Mouse (Mus musculus) brown adipose tissue, adult 24 weeks (tissue): ENCODE results near the gene Cdhr2. TPM values are rescaled to one million over a fixed set of nuclear protein-coding genes. Genes with fewer than 3 reads are reported as not detected.

Experiments used
- H3K27ac ChIP-seq: fragments of 200-500 bp; replicated peaks from 2 replicates; pipeline ENCODE4 v1.5.1; 2012; ENCODE audit warnings: low read depth, mild to moderate bottlenecking, low read length
- H3K4me1 ChIP-seq: fragments of 200-500 bp; 2 replicates; pipeline ENCODE4 v1.6.1; 2012; ENCODE audit warnings: low read length, mixed read lengths; ENCODE audit not compliant: control insufficient read depth, insufficient read depth, insufficient read length
- H3K4me3 ChIP-seq: fragments of 200-500 bp; 2 replicates; pipeline ENCODE4 v1.5.1; 2012; ENCODE audit warnings: low read depth, mild to moderate bottlenecking, low read length, moderate library complexity; ENCODE audit not compliant: insufficient read depth
- polyA plus RNA-seq: library from polyadenylated mRNA; stranded (reverse); fragments of >200 nt; gene quantifications from 2 replicates; pipeline ENCODE4 v1.2.4, GENCODE M21; 2012; ENCODE audit not compliant: missing spikeins, insufficient read depth, insufficient read length

The Cdhr2 gene
- polyA plus RNA-seq, 1 experiment: not detected

GRCm38 (mm10) chr13:54753733-54754132 is 52.5 kb downstream of the Cdhr2 start:
- Histone ChIP-seq H3K4me3 (no peak overlapping the region), H3K4me1 (peaks cover 2% of the 10 kb centered on the region; the same call in 1 of the 2 replicates), H3K27ac (no peak overlapping the region)

- Histone ChIP-seq H3K27ac (no peak overlapping the region), H3K4me3 (no peak overlapping the region), H3K4me1 (peaks cover 2% of the 10 kb centered on the region; the same call in 1 of the 2 replicates)
Observed at GRCm38 (mm10) chr13:54754169-54755080, 53.2 kb downstream of the Cdhr2 start.

GRCm38 (mm10) chr13:54755201-54755830 is 54.1 kb downstream of the Cdhr2 start:
- no peak overlapping the region for H3K27ac ChIP-seq
- peaks cover 2% of the 10 kb centered on the region; the same call in 1 of the 2 replicates for H3K4me1 ChIP-seq
- H3K4me3 ChIP-seq: no peak overlapping the region

GRCm38 (mm10) chr13:54756156-54756712 is 55.0 kb downstream of the Cdhr2 start:
- Histone ChIP-seq H3K4me1 (peaks cover 2% of the 10 kb centered on the region; the same call in 1 of the 2 replicates), H3K27ac (no peak overlapping the region), H3K4me3 (no peak overlapping the region)

GRCm38 (mm10) chr13:54757093-54757830 is 56.0 kb downstream of the Cdhr2 start:
- Histone ChIP-seq H3K27ac (no peak overlapping the region), H3K4me3 (0 out of 2 replicates have a peak overlapping the region, but pooled peaks have one; percentile 42), H3K4me1 (peaks cover 2% of the 10 kb centered on the region; the same call in 1 of the 2 replicates)

- H3K27ac ChIP-seq: no peak overlapping the region
- peak overlapping the region; percentile 42 for H3K4me3 ChIP-seq
- peaks cover 2% of the 10 kb centered on the region; the same call in 1 of the 2 replicates for H3K4me1 ChIP-seq
Observed at GRCm38 (mm10) chr13:54758045-54758755, 56.9 kb downstream of the Cdhr2 start.

- Histone ChIP-seq H3K27ac (no peak overlapping the region), H3K4me3 (no peak overlapping the region)
Observed at GRCm38 (mm10) chr13:54758756-54759470, 57.7 kb downstream of the Cdhr2 start.

GRCm38 (mm10) chr13:54759496-54759895 is 58.2 kb downstream of the Cdhr2 start:
- H3K4me1 ChIP-seq: peaks cover 2% of the 10 kb centered on the region; the same call in 1 of the 2 replicates
- H3K27ac ChIP-seq: no peak overlapping the region
- H3K4me3 ChIP-seq: no peak overlapping the region

More at GRCm38 (mm10) chr13:54758756-54759470, 57.7 kb downstream of the Cdhr2 start:
- H3K4me1 ChIP-seq: peaks cover 2% of the 10 kb centered on the region; the same call in 1 of the 2 replicates

GRCm38 (mm10) chr13:54760164-54760795 is 59.0 kb downstream of the Cdhr2 start:
- H3K4me3 ChIP-seq: no peak overlapping the region
- no peak overlapping the region for H3K27ac ChIP-seq
- peaks cover 2% of the 10 kb centered on the region; the same call in 1 of the 2 replicates for H3K4me1 ChIP-seq

- no peak overlapping the region for H3K27ac ChIP-seq
- H3K4me1 ChIP-seq: peaks cover 2% of the 10 kb centered on the region; the same call in 1 of the 2 replicates
Observed at GRCm38 (mm10) chr13:54760906-54761305, 59.6 kb downstream of the Cdhr2 start.

GRCm38 (mm10) chr13:54765281-54766191 is 64.3 kb downstream of the Cdhr2 start:
- no peaks in the 10 kb centered on the region for H3K4me1 ChIP-seq
- H3K4me3 ChIP-seq: peak overlapping the region; percentile 15; the same call in 1 of the 2 replicates
- no peak overlapping the region for H3K27ac ChIP-seq

More at GRCm38 (mm10) chr13:54760906-54761305, 59.6 kb downstream of the Cdhr2 start:
- no peak overlapping the region for H3K4me3 ChIP-seq

- Histone ChIP-seq H3K27ac (no peak within 1 kb of the TSS), H3K4me3 (peak within 1 kb of the TSS; percentile 15; the same call in 1 of the 2 replicates), H3K4me1 (no peaks in the 10 kb centered on the region)
Observed at GRCm38 (mm10) chr13:54766192-54766768, 65.0 kb downstream of the Cdhr2 start, which contains the start of gene Sncb. Gene Sncb, minus strand, starts transcription at chr13:54766595.
